In the genomic region with DNA sequence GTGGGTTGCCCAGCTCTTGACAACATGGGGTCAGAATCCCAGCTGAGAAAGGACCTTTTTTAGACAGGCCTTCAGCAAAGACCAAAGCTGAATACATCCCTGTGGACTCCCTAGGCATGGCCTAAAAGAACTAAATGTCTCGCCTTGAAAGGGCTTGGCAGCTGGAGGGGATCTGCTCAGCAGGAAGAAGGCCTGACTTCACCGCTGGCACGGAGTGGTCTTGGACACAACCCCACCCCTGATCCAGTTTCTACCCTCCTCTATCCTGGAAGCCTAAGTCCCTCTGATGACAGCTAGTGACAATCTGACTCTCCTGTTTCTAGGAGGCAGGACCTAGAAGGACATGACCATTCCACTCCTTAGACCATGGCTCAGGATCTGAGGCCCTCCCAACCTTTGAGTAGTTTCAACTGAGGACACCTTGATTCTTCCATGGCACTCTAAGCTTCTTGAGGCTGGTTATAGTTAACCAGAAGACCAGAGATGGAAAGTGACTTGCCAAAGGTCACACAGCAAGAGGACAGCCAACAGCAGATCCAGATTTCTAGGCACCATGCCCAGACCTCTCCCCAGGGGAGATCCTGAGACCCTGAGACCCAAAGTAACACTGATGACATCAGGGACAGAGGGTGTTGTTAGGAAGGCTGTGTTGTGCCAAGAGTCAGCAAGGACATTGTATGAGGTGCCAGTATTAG, we compare ENCODE assay signal across 13 mouse cellular contexts. TPM values are rescaled to one million over a fixed set of nuclear protein-coding genes. Genes with fewer than 3 reads are reported as not detected.
DNase-seq lines count a peak whose midpoint lies in the region; ATAC-seq and TF ChIP-seq lines count a peak whose summit lies in the region.
"Had no signal": no experiment of that assay in that cellular context is flagged by ENCODE, and none has a peak within 500 bp of the region (broad histone marks: within the 10 kb centered on the region; RNA-seq: fewer than 3 reads in every experiment).

No protein-coding gene starts in this region.

- intact Hi-C loops in heart, postnatal 10 days (cut with DNase I) = no loop called here

- H3K4me3 ChIP-seq in hindbrain, postnatal 0 days (ENCODE audit: low read length) = no peak overlapping the region
- no peak overlapping the region for H3K4me3 ChIP-seq in hindbrain, embryonic 10.5 days
- H3K4me3 ChIP-seq in brown adipose tissue, adult 24 weeks (ENCODE audit: insufficient read depth, low read depth, low read length) = no peak overlapping the region
- H3K4me3 ChIP-seq: embryonic facial prominence, embryonic 13.5 days; midbrain, embryonic 13.5 days had no signal

- no peak for TF ChIP-seq CTCF in hindbrain, postnatal 0 days (IDR thresholded peaks at IDR 0.05; ENCODE audit: low read depth)

- no peaks in the 10 kb centered on the region for H3K27me3 ChIP-seq in hindbrain, postnatal 0 days (ENCODE audit: insufficient read depth, low read length)
- peaks cover 12% of the 10 kb centered on the region; the same call in 1 of the 2 replicates for H3K27me3 ChIP-seq in hindbrain, embryonic 10.5 days (ENCODE audit: insufficient read depth, poor library complexity, severe bottlenecking)

- ATAC-seq in frontal cortex, adult (ENCODE audit: low TSS enrichment) = peak; percentile 4; the same call in 1 of the 2 replicates
- ATAC-seq in hindbrain, postnatal 0 days = 0 out of 2 replicates have a peak, but pooled peaks have one; percentile 29
- ATAC-seq: midbrain, embryonic 13.5 days had no signal

- no peak overlapping the region for H3K4me2 ChIP-seq in hindbrain, postnatal 0 days (ENCODE audit: low read depth, low read length)
- H3K4me2 ChIP-seq: embryonic facial prominence, embryonic 13.5 days; midbrain, embryonic 13.5 days had no signal

- H3K36me3 ChIP-seq in hindbrain, postnatal 0 days (ENCODE audit: insufficient read depth, low read length) = no peaks in the 10 kb centered on the region
- H3K36me3 ChIP-seq in hindbrain, embryonic 10.5 days = no peaks in the 10 kb centered on the region
- H3K36me3 ChIP-seq: embryonic facial prominence, embryonic 13.5 days; G1E; midbrain, embryonic 13.5 days had no signal

- 87% methylated on average over 3 of the region's 3 CpGs for WGBS in hindbrain, postnatal 0 days
- 87% methylated on average over 3 of the region's 3 CpGs for WGBS in hindbrain, embryonic 10.5 days

- DNase-seq in frontal cortex, postnatal 14 days (ENCODE audit: low spot score in 2 of 2) = no peak
- no peak for DNase-seq in hindbrain, postnatal 0 days (ENCODE audit: low spot score)
- DNase-seq in hindbrain, embryonic 10.5 days (ENCODE audit: low spot score) = no peak
- peak; percentile 46 to 58 for DNase-seq in heart, postnatal 10 days
- no peak for DNase-seq in layer of hippocampus, adult 9-11 months
- DNase-seq: thymus, adult 18-20 months had no signal

- H3K9me3 ChIP-seq in hindbrain, postnatal 0 days (ENCODE audit: low read length) = no peaks in the 10 kb centered on the region
- no peaks in the 10 kb centered on the region for H3K9me3 ChIP-seq in hindbrain, embryonic 10.5 days
- H3K9me3 ChIP-seq: embryonic facial prominence, embryonic 13.5 days; midbrain, embryonic 13.5 days had no signal

- no peak overlapping the region for H3K9ac ChIP-seq in hindbrain, postnatal 0 days (replicated peaks; ENCODE audit: low read length)
- H3K9ac ChIP-seq: embryonic facial prominence, embryonic 13.5 days; midbrain, embryonic 13.5 days had no signal

- H3K4me1 ChIP-seq in hindbrain, postnatal 0 days (ENCODE audit: insufficient read depth, low read length) = no peaks in the 10 kb centered on the region
- peaks cover 20% of the 10 kb centered on the region; the same call in 1 of the 2 replicates for H3K4me1 ChIP-seq in hindbrain, embryonic 10.5 days (replicated peaks)
- H3K4me1 ChIP-seq in brown adipose tissue, adult 24 weeks (ENCODE audit: control insufficient read depth, insufficient read depth, insufficient read length, low read length) = peaks cover 4% of the 10 kb centered on the region

- H3K27ac ChIP-seq in hindbrain, postnatal 0 days = no peak overlapping the region
- no peak overlapping the region for H3K27ac ChIP-seq in hindbrain, embryonic 10.5 days
- peak overlapping the region; percentile 74 for H3K27ac ChIP-seq in brown adipose tissue, adult 24 weeks (replicated peaks; ENCODE audit: low read depth, low read length)
- H3K27ac ChIP-seq: embryonic facial prominence, embryonic 13.5 days; kidney, postnatal 0 days; macrophage; midbrain, embryonic 13.5 days had no signal

RNA-seq across cellular contexts. Expression of gene Apol6, which starts 41.2 kb away (rescaled TPM):
- 1.1 TPM in 1 of 2 replicates, not detected in the other for total RNA-seq in hindbrain, postnatal 0 days (2014; rRNA removed)
- 0.35 TPM in 1 of 2 replicates, not detected in the other for polyA plus RNA-seq in hindbrain, postnatal 0 days (2015; fragmentation: Nextera tagmentation; extraction: Ambion mirVana)
- 0.06 TPM in 1 of 2 replicates, not detected in the other for polyA plus RNA-seq in hindbrain, embryonic 10.5 days (2016; fragmentation: Nextera tagmentation; extraction: Ambion mirVana)
- 56.5 and 59.6 TPM in 2 replicates for polyA plus RNA-seq in brown adipose tissue, adult 24 weeks (2012; ENCODE audit: insufficient read depth, insufficient read length, missing spikeins)
- 1 to 10 TPM; 1.6 to 1.7 TPM for total RNA-seq in heart, postnatal 10 days (2021)
- polyA plus RNA-seq: G1E; macrophage; midbrain, embryonic 13.5 days had no signal

RNA-seq across cellular contexts. Expression of gene Mb, which starts 47.1 kb away (rescaled TPM):
- 0.65 TPM in 1 of 2 replicates, not detected in the other for total RNA-seq in hindbrain, postnatal 0 days (2014; rRNA removed)
- 0.20 and 0.28 TPM in 2 replicates for polyA plus RNA-seq in hindbrain, postnatal 0 days (2015; fragmentation: Nextera tagmentation; extraction: Ambion mirVana)
- polyA plus RNA-seq in hindbrain, embryonic 10.5 days (2016; fragmentation: Nextera tagmentation; extraction: Ambion mirVana) = 0.63 TPM in 1 of 2 replicates, not detected in the other
- 78.0 and 123 TPM in 2 replicates for polyA plus RNA-seq in brown adipose tissue, adult 24 weeks (2012; ENCODE audit: insufficient read depth, insufficient read length, missing spikeins)
- total RNA-seq in heart, postnatal 10 days (2021) = over 10,000 TPM in 1 of 2 experiments, 1,000 to 10,000 TPM in 1; 9,939 to 10,365 TPM
- total RNA-seq: G1E had no signal
- polyA plus RNA-seq: G1E; macrophage; midbrain, embryonic 13.5 days had no signal

RNA-seq across cellular contexts. Expression of gene 1110038F14Rik, which starts 55.0 kb away (rescaled TPM):
- total RNA-seq in hindbrain, postnatal 0 days (2014; rRNA removed) = 9.7 and 12.2 TPM in 2 replicates
- 42.4 and 46.6 TPM in 2 replicates for polyA plus RNA-seq in hindbrain, postnatal 0 days (2015; fragmentation: Nextera tagmentation; extraction: Ambion mirVana)
- polyA plus RNA-seq in hindbrain, embryonic 10.5 days (2016; fragmentation: Nextera tagmentation; extraction: Ambion mirVana) = 80.6 and 81.1 TPM in 2 replicates
- polyA plus RNA-seq in brown adipose tissue, adult 24 weeks (2012; ENCODE audit: insufficient read depth, insufficient read length, missing spikeins) = 17.0 and 17.4 TPM in 2 replicates
- total RNA-seq in heart, postnatal 10 days (2021) = 10 to 100 TPM; 25.8 to 26.2 TPM

Comparison
In these comparisons a context has a peak if more than half of its experiments do, and no peak if none do; other contexts are left out.
1. DNase-seq: peak in heart, postnatal 10 days (2 of 2); none in frontal cortex, postnatal 14 days (0 of 2), hindbrain, postnatal 0 days (single experiment), hindbrain, embryonic 10.5 days (single experiment) and layer of hippocampus, adult 9-11 months (single experiment).
2. RNA of gene Apol6, which starts 41.2 kb away (polyA plus RNA-seq): 56.5 to 59.6 TPM in brown adipose tissue, adult 24 weeks; 0.35 TPM in hindbrain, postnatal 0 days and 0.06 TPM in hindbrain, embryonic 10.5 days; every median in the first group is over 10 times any median in the second.
3. RNA of gene Mb, which starts 47.1 kb away (polyA plus RNA-seq): 78.0 to 123 TPM in brown adipose tissue, adult 24 weeks; 0.63 TPM in hindbrain, embryonic 10.5 days and 0.20 to 0.28 TPM in hindbrain, postnatal 0 days; every median in the first group is over 10 times any median in the second.